Comparison of ENCODE assay signal across 11 mouse cellular contexts in the genomic region with DNA sequence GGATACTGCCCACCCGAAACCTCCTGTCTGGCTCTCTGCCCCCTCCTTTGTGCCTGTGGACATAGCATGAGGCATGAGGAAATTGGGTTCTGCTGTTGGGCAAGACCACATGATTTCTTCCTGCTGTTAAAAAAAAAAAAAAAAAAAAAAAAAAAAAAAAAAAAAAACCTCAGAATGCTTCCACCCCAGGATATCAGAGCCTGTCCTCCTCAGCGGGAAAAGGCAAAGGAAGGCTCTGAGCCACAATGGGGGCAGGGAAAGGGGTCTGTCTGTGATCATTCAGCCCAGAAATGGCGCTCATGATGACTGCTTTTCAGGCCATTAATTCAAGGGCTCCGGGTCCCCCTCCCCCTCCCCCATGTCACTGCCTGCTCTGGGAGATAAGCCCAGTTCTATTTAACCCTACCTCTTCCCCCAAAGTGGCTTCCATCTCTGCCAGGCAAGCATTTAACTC. TPM values are rescaled to one million over a fixed set of nuclear protein-coding genes. Genes with fewer than 3 reads are reported as not detected.
DNase-seq lines count a peak whose midpoint lies in the region; ATAC-seq and TF ChIP-seq lines count a peak whose summit lies in the region.
"Had no signal": no experiment of that assay in that cellular context is flagged by ENCODE, and none has a peak within 500 bp of the region (broad histone marks: within the 10 kb centered on the region; RNA-seq: fewer than 3 reads in every experiment).

No protein-coding gene starts in this region.

- H3K4me3 ChIP-seq in MEL (ENCODE audit: control insufficient read depth in 1 of 2, insufficient read depth in 1 of 2, low read depth in 2 of 2, low read length in 2 of 2) = peak overlapping the region in 1 of 2 experiments; percentile 25; a peak in 3 of 4 replicates
- 0 out of 2 replicates have a peak overlapping the region, but pooled peaks have one; percentile 10 for H3K4me3 ChIP-seq in hindbrain, embryonic 10.5 days
- 0 out of 2 replicates have a peak overlapping the region, but pooled peaks have one; percentile 9 for H3K4me3 ChIP-seq in midbrain, embryonic 10.5 days

- no peaks in the 10 kb centered on the region for H3K9me3 ChIP-seq in MEL (replicated peaks; ENCODE audit: insufficient read depth, low read length)
- H3K9me3 ChIP-seq in hindbrain, embryonic 10.5 days = no peaks in the 10 kb centered on the region
- no peaks in the 10 kb centered on the region for H3K9me3 ChIP-seq in midbrain, embryonic 10.5 days (replicated peaks)

- no peak for TF ChIP-seq POLR2A in MEL (IDR thresholded peaks at IDR 0.05; ENCODE audit: control insufficient read depth in 1 of 2, insufficient read depth in 1 of 2, low read depth in 1 of 2, low read length in 2 of 2, poor library complexity in 1 of 2)

- peak overlapping the region; percentile 15 for H3K9ac ChIP-seq in MEL (ENCODE audit: control insufficient read depth, low read depth, low read length, poor library complexity, severe bottlenecking)

- no peaks in the 10 kb centered on the region for H3K79me2 ChIP-seq in MEL (ENCODE audit: control insufficient read depth, insufficient read depth, low read length, poor library complexity)

- DNase-seq in embryo, embryonic 10 days (ENCODE audit: low spot score) = peak; percentile 34
- no peak for DNase-seq in embryo, embryonic 9.5 days (ENCODE audit: extremely low spot score)
- DNase-seq in MEL (ENCODE audit: low read depth, low spot score) = peak; percentile 59
- DNase-seq in hindbrain, embryonic 10.5 days (ENCODE audit: low spot score) = peak; percentile 41
- DNase-seq in midbrain, embryonic 10.5 days (ENCODE audit: low spot score) = peak; percentile 55
- no peak for DNase-seq in layer of hippocampus, adult 9-11 months
- no peak for DNase-seq in layer of hippocampus, postnatal 14 days (ENCODE audit: low spot score in 2 of 2)

- H3K4me1 ChIP-seq in MEL (ENCODE audit: control insufficient read depth in 1 of 2, insufficient read depth in 2 of 2, low read length in 2 of 2) = peaks cover 0 to 29% of the 10 kb centered on the region in 2 experiments; a peak in 2 of 4 replicates
- peaks cover 46% of the 10 kb centered on the region for H3K4me1 ChIP-seq in hindbrain, embryonic 10.5 days (replicated peaks)
- peaks cover 46% of the 10 kb centered on the region for H3K4me1 ChIP-seq in midbrain, embryonic 10.5 days

- 7% methylated on average over 4 of the region's 4 CpGs for WGBS in hindbrain, embryonic 10.5 days
- WGBS in midbrain, embryonic 10.5 days = 6% methylated on average over 4 of the region's 4 CpGs

- no peak for TF ChIP-seq CTCF in MEL (IDR thresholded peaks at IDR 0.05 in 2 of 3, conservative IDR thresholded peaks at IDR 0.05 in 1 of 3; ENCODE audit: control insufficient read depth in 1 of 3, insufficient read depth in 1 of 3, low read depth in 2 of 3, low read length in 3 of 3, poor library complexity in 1 of 3, severe bottlenecking in 1 of 3)

- H3K27me3 ChIP-seq in MEL (ENCODE audit: control insufficient read depth in 1 of 2, insufficient read depth in 2 of 2, low read length in 2 of 2) = no peaks in the 10 kb centered on the region
- H3K27me3 ChIP-seq in hindbrain, embryonic 10.5 days (ENCODE audit: insufficient read depth, poor library complexity, severe bottlenecking) = peaks cover 98% of the 10 kb centered on the region
- peaks cover 97% of the 10 kb centered on the region for H3K27me3 ChIP-seq in midbrain, embryonic 10.5 days (ENCODE audit: low read depth, poor library complexity, severe bottlenecking)

- peak; percentile 46 to 72; a peak in 3 of 4 replicates for TF ChIP-seq EP300 in MEL (IDR thresholded peaks at IDR 0.05; ENCODE audit: low read depth in 1 of 2, low read length in 2 of 2)

- ATAC-seq in monocyte, adult 5-6 weeks (replicated peaks; ENCODE audit: insufficient number of reproducible peaks, low FRiP score, low TSS enrichment, poor library complexity, severe bottlenecking) = no peak
- ATAC-seq: intestine, embryonic 16.5 days had no signal

- H3K36me3 ChIP-seq in MEL (ENCODE audit: control insufficient read depth in 1 of 2, insufficient read depth in 2 of 2, low read length in 2 of 2) = peaks cover 0 to 16% of the 10 kb centered on the region in 2 experiments; a peak in 2 of 4 replicates
- no peaks in the 10 kb centered on the region for H3K36me3 ChIP-seq in hindbrain, embryonic 10.5 days
- H3K36me3 ChIP-seq in midbrain, embryonic 10.5 days = no peaks in the 10 kb centered on the region

- H3K27ac ChIP-seq in MEL (ENCODE audit: control insufficient read depth, low read depth, low read length) = peak overlapping the region; percentile 1; the same call in 1 of the 2 replicates
- H3K27ac ChIP-seq in hindbrain, embryonic 10.5 days = peak overlapping the region; percentile 2; the same call in 1 of the 2 replicates
- no peak overlapping the region; the same call in 1 of the 2 replicates for H3K27ac ChIP-seq in midbrain, embryonic 10.5 days (replicated peaks)

- TF ChIP-seq RAD21 in MEL (IDR thresholded peaks at IDR 0.05; ENCODE audit: low read depth, low read length) = no peak

TF ChIP-seq in MEL, 35 proteins besides CTCF, POLR2A, EP300 and RAD21:
- TF ChIP-seq MXI1 (IDR thresholded peaks at IDR 0.05; ENCODE audit: low read depth, low read length) (no peak), MAFK (IDR thresholded peaks at IDR 0.05; ENCODE audit: borderline replicate concordance, low read depth, low read length) (no peak), GABPA (IDR thresholded peaks at IDR 0.05; ENCODE audit: low read depth, low read length) (no peak), CHD2 (IDR thresholded peaks at IDR 0.05; ENCODE audit: low read length) (no peak), USF2 (IDR thresholded peaks at IDR 0.05; ENCODE audit: borderline replicate concordance in 1 of 2, insufficient read depth in 1 of 2, low read depth in 1 of 2, low read length in 2 of 2) (no peak), ETS1 (IDR thresholded peaks at IDR 0.05; ENCODE audit: low read depth, low read length) (peak; percentile 39; the same call in 1 of the 2 replicates), TCF12 (IDR thresholded peaks at IDR 0.05; ENCODE audit: low read depth, low read length) (peak; percentile 77), MEF2A (IDR thresholded peaks at IDR 0.05; ENCODE audit: extremely low read depth, insufficient replicate concordance, low read depth, low read length, poor library complexity, severe bottlenecking) (no peak), SMC3 (IDR thresholded peaks at IDR 0.05; ENCODE audit: low read depth, low read length) (no peak), CHD1 (IDR thresholded peaks at IDR 0.05; ENCODE audit: low read depth, low read length) (no peak), TBP (IDR thresholded peaks at IDR 0.05; ENCODE audit: low read depth, low read length) (0 out of 2 replicates have a peak, but pooled peaks have one; percentile 22), TAL1 (IDR thresholded peaks at IDR 0.05; ENCODE audit: low read length) (peak; percentile 63), SIN3A (IDR thresholded peaks at IDR 0.05; ENCODE audit: low read length) (peak; percentile 40; the same call in 1 of the 2 replicates), ZNF384 (IDR thresholded peaks at IDR 0.05; ENCODE audit: low read depth, low read length) (peak; percentile 86), GATA1 (IDR thresholded peaks at IDR 0.05; ENCODE audit: low read depth, low read length) (peak; percentile 80)

RNA-seq across cellular contexts. Expression of gene Slc32a1, which starts 4.0 kb away (rescaled TPM):
- not detected in 2 replicates for total RNA-seq in MEL (2012; rRNA removed)
- polyA plus RNA-seq in MEL (2012; ENCODE audit: insufficient read depth in 1 of 2, insufficient read length in 2 of 2, low read depth in 1 of 2, low replicate concordance in 2 of 2, missing spikeins in 1 of 2) = not detected
- 0.35 and 1.4 TPM in 2 replicates for polyA plus RNA-seq in hindbrain, embryonic 10.5 days (2016; fragmentation: Nextera tagmentation; extraction: Ambion mirVana)
- polyA plus RNA-seq in midbrain, embryonic 10.5 days (2016; fragmentation: Nextera tagmentation; extraction: Ambion mirVana) = 0.25 and 0.68 TPM in 2 replicates
- total RNA-seq in monocyte, adult 5-6 weeks (2017) = not detected in 3 replicates
- total RNA-seq in layer of hippocampus, postnatal 14 days (2021) = 10 to 100 TPM; 76.0 to 76.9 TPM
- total RNA-seq: gastrocnemius, adult 18-20 months; liver, adult 2 months had no signal
- polyA plus RNA-seq: intestine, embryonic 16.5 days; liver, adult 2 months had no signal

RNA-seq across cellular contexts. Expression of gene Actr5, which starts 18.1 kb away (rescaled TPM):
- total RNA-seq in MEL (2012; rRNA removed) = 16.2 and 17.0 TPM in 2 replicates
- 10 to 100 TPM in 1 of 2 experiments, not detected in 1; 20.8 TPM for polyA plus RNA-seq in MEL (2012; ENCODE audit: insufficient read depth in 1 of 2, insufficient read length in 2 of 2, low read depth in 1 of 2, low replicate concordance in 2 of 2, missing spikeins in 1 of 2)
- polyA plus RNA-seq in hindbrain, embryonic 10.5 days (2016; fragmentation: Nextera tagmentation; extraction: Ambion mirVana) = 14.7 and 16.4 TPM in 2 replicates
- polyA plus RNA-seq in midbrain, embryonic 10.5 days (2016; fragmentation: Nextera tagmentation; extraction: Ambion mirVana) = 14.1 and 14.8 TPM in 2 replicates
- total RNA-seq in monocyte, adult 5-6 weeks (2017) = 22.5 to 30.7 TPM (median 30.6 TPM) in 3 replicates
- total RNA-seq in layer of hippocampus, postnatal 14 days (2021) = 10 to 100 TPM; 10.2 to 10.9 TPM

RNA-seq across cellular contexts. Expression of gene Ppp1r16b, which starts 58.7 kb away (rescaled TPM):
- total RNA-seq in MEL (2012; rRNA removed) = under 0.01 and 0.03 TPM in 2 replicates
- under 1 TPM in 1 of 2 experiments, not detected in 1; 0.67 TPM for polyA plus RNA-seq in MEL (2012; ENCODE audit: insufficient read depth in 1 of 2, insufficient read length in 2 of 2, low read depth in 1 of 2, low replicate concordance in 2 of 2, missing spikeins in 1 of 2)
- 3.0 and 3.5 TPM in 2 replicates for polyA plus RNA-seq in hindbrain, embryonic 10.5 days (2016; fragmentation: Nextera tagmentation; extraction: Ambion mirVana)
- polyA plus RNA-seq in midbrain, embryonic 10.5 days (2016; fragmentation: Nextera tagmentation; extraction: Ambion mirVana) = 3.6 and 3.7 TPM in 2 replicates
- 16.0 to 28.4 TPM (median 16.3 TPM) in 3 replicates for total RNA-seq in monocyte, adult 5-6 weeks (2017)
- 10 to 100 TPM; 97.4 to 97.9 TPM for total RNA-seq in layer of hippocampus, postnatal 14 days (2021)

Comparison
In these comparisons a context has a peak if more than half of its experiments do, and no peak if none do; other contexts are left out.
1. DNase-seq: peak in embryo, embryonic 10 days (single experiment), MEL (single experiment), hindbrain, embryonic 10.5 days (single experiment) and midbrain, embryonic 10.5 days (single experiment); none in embryo, embryonic 9.5 days (single experiment), layer of hippocampus, adult 9-11 months (single experiment) and layer of hippocampus, postnatal 14 days (0 of 2).
2. RNA of gene Slc32a1, which starts 4.0 kb away (total RNA-seq): 76.0 to 76.9 TPM in layer of hippocampus, postnatal 14 days; not detected in MEL and not detected in monocyte, adult 5-6 weeks; every median in the first group is over 10 times any median in the second.
3. RNA of gene Ppp1r16b, which starts 58.7 kb away (total RNA-seq): 97.4 to 97.9 TPM in layer of hippocampus, postnatal 14 days and 16.0 to 28.4 TPM in monocyte, adult 5-6 weeks; under 0.01 to 0.03 TPM in MEL; every median in the first group is over 10 times any median in the second.